Mouse (Mus musculus): ENCODE measurements around the gene Khsrp.

- TF ChIP-seq ETS1 (IDR thresholded peaks at IDR 0.05; ENCODE audit: low read depth, low read length) (no peak), SIN3A (IDR thresholded peaks at IDR 0.05; ENCODE audit: low read length) (no peak), ZKSCAN1 (IDR thresholded peaks at IDR 0.05; ENCODE audit: low read depth, low read length) (no peak), CTCF (IDR thresholded peaks at IDR 0.05 in 2 of 3, conservative IDR thresholded peaks at IDR 0.05 in 1 of 3; ENCODE audit: control insufficient read depth in 1 of 3, insufficient read depth in 1 of 3, low read depth in 2 of 3, low read length in 3 of 3, poor library complexity in 1 of 3, severe bottlenecking in 1 of 3) (no peak), ZMIZ1 (IDR thresholded peaks at IDR 0.05; ENCODE audit: low read depth, low read length) (no peak), GABPA (IDR thresholded peaks at IDR 0.05; ENCODE audit: low read depth, low read length) (no peak), USF2 (IDR thresholded peaks at IDR 0.05; ENCODE audit: borderline replicate concordance in 1 of 2, insufficient read depth in 1 of 2, low read depth in 1 of 2, low read length in 2 of 2) (no peak), KAT2A (conservative IDR thresholded peaks at IDR 0.05; ENCODE audit: low read depth, low read length) (no peak), POLR2A (IDR thresholded peaks at IDR 0.05; ENCODE audit: control insufficient read depth in 1 of 2, insufficient read depth in 1 of 2, low read depth in 1 of 2, low read length in 2 of 2, poor library complexity in 1 of 2) (no peak), EP300 (IDR thresholded peaks at IDR 0.05; ENCODE audit: low read depth in 1 of 2, low read length in 2 of 2) (no peak), POLR2AphosphoS2 (IDR thresholded peaks at IDR 0.05; ENCODE audit: low read length) (no peak)
These were observed 55.9 kb downstream of the Khsrp start for GRCm38 (mm10) chr17:56975391-56975790.
